Mouse (Mus musculus): ENCODE results near the gene Cd247. TPM values are rescaled to one million over a fixed set of nuclear protein-coding genes. Genes with fewer than 3 reads are reported as not detected.

Gene Cd247
- polyA plus RNA-seq, 1 experiment: 663 TPM

- Histone ChIP-seq H3K27ac (ENCODE audit: control insufficient read depth, insufficient read depth, low read length) (no peak overlapping the region), H3K4me3 (ENCODE audit: control insufficient read depth, insufficient read depth, low read length) (no peak overlapping the region), H3K4me1 (replicated peaks; ENCODE audit: control insufficient read depth, insufficient read depth, low read length) (no peaks in the 10 kb centered on the region), H3K27me3 (ENCODE audit: control insufficient read depth, insufficient read depth, low read length) (no peaks in the 10 kb centered on the region), H3K36me3 (ENCODE audit: control insufficient read depth, insufficient read depth, low read length) (peaks cover 9% of the 10 kb centered on the region)
- TF ChIP-seq CTCF (IDR thresholded peaks at IDR 0.05; ENCODE audit: borderline replicate concordance, control insufficient read depth, extremely low read depth, insufficient read depth, low read length, poor library complexity) (no peak), POLR2A (IDR thresholded peaks at IDR 0.05; ENCODE audit: control insufficient read depth, extremely low read depth, insufficient read depth, low read length, poor library complexity) (no peak)
- 92% methylated on average over 8 of the region's 8 CpGs for WGBS
- no peak for DNase-seq
Measured at GRCm38 (mm10) chr1:165874645-165875044, 86.2 kb downstream of the Cd247 start.

- H3K4me1 ChIP-seq (replicated peaks; ENCODE audit: control insufficient read depth, insufficient read depth, low read length): no peaks in the 10 kb centered on the region
- H3K4me3 ChIP-seq (ENCODE audit: control insufficient read depth, insufficient read depth, low read length): no peak overlapping the region
- H3K36me3 ChIP-seq (ENCODE audit: control insufficient read depth, insufficient read depth, low read length): peaks cover 14% of the 10 kb centered on the region
Measured at GRCm38 (mm10) chr1:165875520-165876284, 87.2 kb downstream of the Cd247 start.

GRCm38 (mm10) chr1:165878751-165879150 lies 90.3 kb downstream of the Cd247 start:
- Histone ChIP-seq H3K4me3 (ENCODE audit: control insufficient read depth, insufficient read depth, low read length) (no peak overlapping the region), H3K36me3 (ENCODE audit: control insufficient read depth, insufficient read depth, low read length) (peaks cover 11% of the 10 kb centered on the region), H3K27ac (ENCODE audit: control insufficient read depth, insufficient read depth, low read length) (no peak overlapping the region), H3K27me3 (ENCODE audit: control insufficient read depth, insufficient read depth, low read length) (no peaks in the 10 kb centered on the region), H3K4me1 (replicated peaks; ENCODE audit: control insufficient read depth, insufficient read depth, low read length) (0 out of 2 replicates have a peak, but pooled peaks cover 3% of the 10 kb centered on the region)
- no peak for TF ChIP-seq POLR2A (IDR thresholded peaks at IDR 0.05; ENCODE audit: control insufficient read depth, extremely low read depth, insufficient read depth, low read length, poor library complexity)
- TF ChIP-seq CTCF (IDR thresholded peaks at IDR 0.05; ENCODE audit: borderline replicate concordance, control insufficient read depth, extremely low read depth, insufficient read depth, low read length, poor library complexity): no peak
- no peak for DNase-seq
- WGBS: 97% methylated on average over 2 of the region's 2 CpGs

More at GRCm38 (mm10) chr1:165875520-165876284, 87.2 kb downstream of the Cd247 start:
- no peak for DNase-seq
- WGBS: 96% methylated on average over 6 of the region's 6 CpGs
- no peak for TF ChIP-seq CTCF (IDR thresholded peaks at IDR 0.05; ENCODE audit: borderline replicate concordance, control insufficient read depth, extremely low read depth, insufficient read depth, low read length, poor library complexity)
- Histone ChIP-seq H3K27ac (ENCODE audit: control insufficient read depth, insufficient read depth, low read length) (no peak overlapping the region), H3K27me3 (ENCODE audit: control insufficient read depth, insufficient read depth, low read length) (no peaks in the 10 kb centered on the region)

GRCm38 (mm10) chr1:165882146-165882900 lies 93.8 kb downstream of the Cd247 start:
- WGBS: 93% methylated on average over 8 of the region's 8 CpGs
- no peak for TF ChIP-seq CTCF (IDR thresholded peaks at IDR 0.05; ENCODE audit: borderline replicate concordance, control insufficient read depth, extremely low read depth, insufficient read depth, low read length, poor library complexity)
- TF ChIP-seq POLR2A (IDR thresholded peaks at IDR 0.05; ENCODE audit: control insufficient read depth, extremely low read depth, insufficient read depth, low read length, poor library complexity): no peak
- Histone ChIP-seq H3K4me3 (ENCODE audit: control insufficient read depth, insufficient read depth, low read length) (no peak overlapping the region), H3K27ac (ENCODE audit: control insufficient read depth, insufficient read depth, low read length) (no peak overlapping the region), H3K4me1 (replicated peaks; ENCODE audit: control insufficient read depth, insufficient read depth, low read length) (0 out of 2 replicates have a peak, but pooled peaks cover 3% of the 10 kb centered on the region), H3K27me3 (ENCODE audit: control insufficient read depth, insufficient read depth, low read length) (no peaks in the 10 kb centered on the region), H3K36me3 (ENCODE audit: control insufficient read depth, insufficient read depth, low read length) (peaks cover 9% of the 10 kb centered on the region; the same call in 1 of the 2 replicates)
- no peak for DNase-seq

- 84% methylated on average over 2 of the region's 2 CpGs for WGBS
- H3K36me3 ChIP-seq (ENCODE audit: control insufficient read depth, insufficient read depth, low read length): peaks cover 43% of the 10 kb centered on the region
- TF ChIP-seq POLR2A (IDR thresholded peaks at IDR 0.05; ENCODE audit: control insufficient read depth, extremely low read depth, insufficient read depth, low read length, poor library complexity) (no peak), CTCF (IDR thresholded peaks at IDR 0.05; ENCODE audit: borderline replicate concordance, control insufficient read depth, extremely low read depth, insufficient read depth, low read length, poor library complexity) (no peak)
- DNase-seq: peak; percentile 25
- no peak overlapping the region for H3K4me3 ChIP-seq (ENCODE audit: control insufficient read depth, insufficient read depth, low read length)
- H3K4me1 ChIP-seq (replicated peaks; ENCODE audit: control insufficient read depth, insufficient read depth, low read length): no peaks in the 10 kb centered on the region
- no peak overlapping the region for H3K27ac ChIP-seq (ENCODE audit: control insufficient read depth, insufficient read depth, low read length)
- no peaks in the 10 kb centered on the region for H3K27me3 ChIP-seq (ENCODE audit: control insufficient read depth, insufficient read depth, low read length)
Measured at GRCm38 (mm10) chr1:165891686-165892085, 103.2 kb downstream of the Cd247 start.

- Histone ChIP-seq H3K27ac (ENCODE audit: control insufficient read depth, insufficient read depth, low read length) (no peak overlapping the region), H3K36me3 (ENCODE audit: control insufficient read depth, insufficient read depth, low read length) (peaks cover 42% of the 10 kb centered on the region), H3K4me3 (ENCODE audit: control insufficient read depth, insufficient read depth, low read length) (no peak overlapping the region), H3K27me3 (ENCODE audit: control insufficient read depth, insufficient read depth, low read length) (no peaks in the 10 kb centered on the region), H3K4me1 (replicated peaks; ENCODE audit: control insufficient read depth, insufficient read depth, low read length) (no peaks in the 10 kb centered on the region)
- TF ChIP-seq CTCF (IDR thresholded peaks at IDR 0.05; ENCODE audit: borderline replicate concordance, control insufficient read depth, extremely low read depth, insufficient read depth, low read length, poor library complexity) (no peak), POLR2A (IDR thresholded peaks at IDR 0.05; ENCODE audit: control insufficient read depth, extremely low read depth, insufficient read depth, low read length, poor library complexity) (no peak)
- 98% methylated on average over 1 of the region's 1 CpGs for WGBS
- no peak for DNase-seq
Measured at GRCm38 (mm10) chr1:165903596-165903995, 115.1 kb downstream of the Cd247 start.

Measured in thymus, adult 2 months (tissue).